Mouse (Mus musculus) neural tube, embryonic 14.5 days (tissue): Measurements from ENCODE around the gene Armc5. TPM values are rescaled to one million over a fixed set of nuclear protein-coding genes. Genes with fewer than 3 reads are reported as not detected.

ENCODE experiments used
- ATAC-seq: fragments of 200-750 bp; cut with Nextera tagmentation; 2 replicates; pipeline ENCODE4 v1.8.0; 2017; ENCODE audit warnings: low read depth, mild to moderate bottlenecking, moderate TSS enrichment, moderate library complexity
- H3K27ac ChIP-seq: fragments of 300-500 bp; sonication (generic); 2 replicates; pipeline ENCODE4 v1.5.1; 2014; ENCODE audit warnings: low read depth, mild to moderate bottlenecking, control low read depth, low read length, moderate library complexity, mixed read lengths
- H3K27me3 ChIP-seq: fragments of 300-500 bp; sonication (generic); 2 replicates; pipeline ENCODE4 v1.6.1; 2014; ENCODE audit warnings: low read length; ENCODE audit not compliant: control insufficient read depth, insufficient read depth
- H3K36me3 ChIP-seq: fragments of 300-500 bp; sonication (generic); 2 replicates; pipeline ENCODE4 v1.6.1; 2014; ENCODE audit warnings: low read length, mixed read lengths; ENCODE audit not compliant: control insufficient read depth, insufficient read depth
- H3K4me1 ChIP-seq: fragments of 300-500 bp; sonication (generic); 2 replicates; pipeline ENCODE4 v1.6.1; 2014; ENCODE audit warnings: low read length; ENCODE audit not compliant: control insufficient read depth, insufficient read depth
- H3K4me2 ChIP-seq: fragments of 300-500 bp; sonication (generic); 2 replicates; pipeline ENCODE4 v1.6.1; 2014; ENCODE audit warnings: mild to moderate bottlenecking, low read depth, low read length, control low read depth
- H3K4me3 ChIP-seq: fragments of 300-500 bp; sonication (generic); 2 replicates; pipeline ENCODE4 v1.5.1; 2014; ENCODE audit warnings: low read depth, low read length, control low read depth, mixed read lengths
- H3K9ac ChIP-seq: fragments of 300-500 bp; sonication (generic); replicated peaks from 2 replicates; pipeline ENCODE4 v1.6.1; 2014; ENCODE audit warnings: low read depth, mild to moderate bottlenecking, control low read depth, low read length, mixed read lengths
- H3K9me3 ChIP-seq: fragments of 300-500 bp; sonication (generic); 2 replicates; pipeline ENCODE4 v1.6.1; 2016; ENCODE audit warnings: low read length; ENCODE audit not compliant: control insufficient read depth
- WGBS: fragments of 180-500 bp; shearing (Covaris S2); extraction: QIAGEN DNeasy Blood & Tissue Kit; methylation state at CpG from one replicate; pipeline ENCODE4 v1.1.7; 2014; 5-methylcytosine and 5-hydroxymethylcytosine counted together
- polyA plus RNA-seq: library from polyadenylated mRNA; unstranded; fragments of >200 nt; fragmentation: Nextera tagmentation; extraction: Ambion mirVana; gene quantifications from 2 replicates; pipeline ENCODE4 v1.2.1, GENCODE M21; 2014

Gene Armc5
- polyA plus RNA-seq, 1 experiment from 2014 or later = 9.0 TPM

- no peaks in the 10 kb centered on the region; the same call in 1 of the 2 replicates for H3K36me3 ChIP-seq
- no peak overlapping the region for H3K9ac ChIP-seq
- 91% methylated on average over 5 of the region's 5 CpGs for WGBS
- no peak overlapping the region for H3K27ac ChIP-seq
- H3K9me3 ChIP-seq = no peaks in the 10 kb centered on the region
- peaks cover 3% of the 10 kb centered on the region; the same call in 1 of the 2 replicates for H3K4me1 ChIP-seq
- no peak overlapping the region for H3K4me2 ChIP-seq
- ATAC-seq = no peak
- no peak overlapping the region for H3K4me3 ChIP-seq
- H3K27me3 ChIP-seq = no peaks in the 10 kb centered on the region
Observed at GRCm38 (mm10) chr7:128249998-128250397, 12.9 kb downstream of the Armc5 start.

- H3K9me3 ChIP-seq = no peaks in the 10 kb centered on the region
- H3K27ac ChIP-seq = no peak overlapping the region
- no peaks in the 10 kb centered on the region for H3K36me3 ChIP-seq
- H3K4me1 ChIP-seq = peaks cover 3% of the 10 kb centered on the region; the same call in 1 of the 2 replicates
- 52% methylated on average over 12 of the region's 12 CpGs for WGBS
- peak overlapping the region; percentile 55; the same call in 1 of the 2 replicates for H3K4me2 ChIP-seq
- H3K9ac ChIP-seq = no peak overlapping the region
- no peaks in the 10 kb centered on the region for H3K27me3 ChIP-seq
- H3K4me3 ChIP-seq = 0 out of 2 replicates have a peak overlapping the region, but pooled peaks have one; percentile 31
- no peak for ATAC-seq
Observed at GRCm38 (mm10) chr7:128251946-128252345, 14.8 kb downstream of the Armc5 start.

GRCm38 (mm10) chr7:128252609-128253008 is 15.5 kb downstream of the Armc5 start:
- no peaks in the 10 kb centered on the region for H3K4me1 ChIP-seq
- no peaks in the 10 kb centered on the region for H3K27me3 ChIP-seq
- H3K27ac ChIP-seq = no peak overlapping the region
- H3K4me3 ChIP-seq = peak overlapping the region; percentile 31
- H3K9ac ChIP-seq = peak overlapping the region; percentile 12; the same call in 1 of the 2 replicates
- ATAC-seq = peak; percentile 74
- WGBS = 5% methylated on average over 24 of the region's 24 CpGs
- peak overlapping the region; percentile 55 for H3K4me2 ChIP-seq
- H3K9me3 ChIP-seq = no peaks in the 10 kb centered on the region
- H3K36me3 ChIP-seq = no peaks in the 10 kb centered on the region

- Histone ChIP-seq H3K9ac (no peak overlapping the region), H3K27ac (no peak overlapping the region), H3K27me3 (no peaks in the 10 kb centered on the region), H3K36me3 (no peaks in the 10 kb centered on the region), H3K9me3 (no peaks in the 10 kb centered on the region), H3K4me1 (no peaks in the 10 kb centered on the region), H3K4me2 (no peak overlapping the region), H3K4me3 (no peak overlapping the region)
- no peak for ATAC-seq
- WGBS = 71% methylated on average over 2 of the region's 2 CpGs
Observed at GRCm38 (mm10) chr7:128254978-128255377, 17.8 kb downstream of the Armc5 start.

- Histone ChIP-seq H3K27ac (no peak overlapping the region), H3K4me1 (no peaks in the 10 kb centered on the region), H3K4me3 (no peak overlapping the region), H3K27me3 (no peaks in the 10 kb centered on the region), H3K4me2 (no peak overlapping the region), H3K9ac (no peak overlapping the region), H3K9me3 (no peaks in the 10 kb centered on the region), H3K36me3 (no peaks in the 10 kb centered on the region)
- ATAC-seq = no peak
- WGBS = 95% methylated on average over 5 of the region's 5 CpGs
Observed at GRCm38 (mm10) chr7:128255757-128256156, 18.6 kb downstream of the Armc5 start.

GRCm38 (mm10) chr7:128256783-128257334 is 19.7 kb downstream of the Armc5 start:
- H3K4me3 ChIP-seq = no peak overlapping the region
- H3K27me3 ChIP-seq = no peaks in the 10 kb centered on the region
- no peaks in the 10 kb centered on the region for H3K36me3 ChIP-seq
- no peaks in the 10 kb centered on the region for H3K4me1 ChIP-seq
- ATAC-seq = no peak
- no peaks in the 10 kb centered on the region for H3K9me3 ChIP-seq
- H3K4me2 ChIP-seq = no peak overlapping the region
- 58% methylated on average over 5 of the region's 5 CpGs for WGBS
- H3K27ac ChIP-seq = no peak overlapping the region
- no peak overlapping the region for H3K9ac ChIP-seq

GRCm38 (mm10) chr7:128265411-128265810 is 28.3 kb downstream of the Armc5 start, which contains the start of gene Slc5a2:
Gene Slc5a2, plus strand, starts transcription at chr7:128265657.
- H3K27ac ChIP-seq = no peak within 1 kb of the TSS
- no peak within 1 kb of the TSS for H3K4me2 ChIP-seq
- no peak within 1 kb of the TSS for H3K9ac ChIP-seq
- no peaks in the 10 kb centered on the region for H3K4me1 ChIP-seq
- 84% methylated on average over 6 of the region's 6 CpGs for WGBS
- no peak within 1 kb of the TSS for H3K4me3 ChIP-seq
- H3K36me3 ChIP-seq = no peaks in the 10 kb centered on the region
- no peaks in the 10 kb centered on the region for H3K27me3 ChIP-seq
- no peak for ATAC-seq
- H3K9me3 ChIP-seq = no peaks in the 10 kb centered on the region

GRCm38 (mm10) chr7:128266056-128266455 is 28.9 kb downstream of the Armc5 start:
- WGBS = 95% methylated on average over 5 of the region's 5 CpGs
- no peak for ATAC-seq
- Histone ChIP-seq H3K27me3 (no peaks in the 10 kb centered on the region), H3K4me1 (no peaks in the 10 kb centered on the region), H3K36me3 (0 out of 2 replicates have a peak, but pooled peaks cover 3% of the 10 kb centered on the region), H3K9me3 (no peaks in the 10 kb centered on the region), H3K9ac (no peak overlapping the region), H3K27ac (no peak overlapping the region), H3K4me3 (no peak overlapping the region), H3K4me2 (no peak overlapping the region)

- ATAC-seq = no peak
Observed at GRCm38 (mm10) chr7:128267391-128267790, 30.2 kb downstream of the Armc5 start.

More at GRCm38 (mm10) chr7:128267391-128267790, 30.2 kb downstream of the Armc5 start:
- 65% methylated on average over 13 of the region's 13 CpGs for WGBS
- H3K27me3 ChIP-seq = no peaks in the 10 kb centered on the region
- H3K4me1 ChIP-seq = no peaks in the 10 kb centered on the region
- 0 out of 2 replicates have a peak, but pooled peaks cover 3% of the 10 kb centered on the region for H3K36me3 ChIP-seq
- no peak overlapping the region for H3K4me3 ChIP-seq
- H3K4me2 ChIP-seq = no peak overlapping the region
- H3K9ac ChIP-seq = no peak overlapping the region
- H3K27ac ChIP-seq = no peak overlapping the region
- H3K9me3 ChIP-seq = no peaks in the 10 kb centered on the region
